Mouse (Mus musculus) erythroblast, adult 5-6 weeks (primary cell): Measurements from ENCODE around the gene Olfr1138. TPM values are rescaled to one million over a fixed set of nuclear protein-coding genes. Genes with fewer than 3 reads are reported as not detected.

Experiments
- ATAC-seq: replicated peaks from 2 replicates; pipeline ENCODE4 v1.8.0; 2016; ENCODE audit warnings: moderate number of reproducible peaks, mild to moderate bottlenecking, moderate TSS enrichment, inconsistent platforms; ENCODE audit not compliant: poor library complexity, low FRiP score, severe bottlenecking
- total RNA-seq, 2 experiments: library from RNA; stranded (forward) in 1 of 2; stranded (reverse) in 1 of 2; fragments of 150-400 nt in 1 of 2; fragments of 200-764, 138-1000 nt in 1 of 2; gene quantifications; 2 replicates each; pipeline versions ENCODE4 v1.2.3 to v1.2.4; 2015 to 2017; ENCODE audit warnings: low replicate concordance in 2 of 2

The Olfr1138 gene
- not detected in 2 replicates for total RNA-seq (2015; ENCODE audit: low replicate concordance)
- total RNA-seq (2017; ENCODE audit: low replicate concordance) = not detected in 2 replicates

DNA sequence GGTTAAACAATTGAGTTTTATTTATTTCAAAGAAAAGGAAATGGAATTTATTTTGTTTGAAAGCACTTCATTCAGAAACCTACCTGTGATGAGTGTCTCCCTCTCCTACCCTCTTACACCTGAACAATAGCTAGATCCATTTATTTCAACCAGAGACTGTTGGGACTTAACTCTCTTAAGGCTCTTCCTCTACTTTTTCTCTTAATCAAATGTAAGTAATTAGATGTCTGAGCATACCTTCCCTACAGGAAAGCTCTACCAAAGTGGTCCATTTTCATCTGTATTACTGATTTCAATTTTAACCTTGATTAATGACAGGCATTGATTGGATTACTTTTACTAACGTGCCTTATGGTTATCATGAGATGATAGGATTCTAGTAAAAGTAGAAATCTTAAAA lies at the start of gene Olfr1138:
TSS of gene Olfr1138 (minus strand) at position 101 of the 400 bp plus-strand sequence.
- ATAC-seq = no peak

DNA sequence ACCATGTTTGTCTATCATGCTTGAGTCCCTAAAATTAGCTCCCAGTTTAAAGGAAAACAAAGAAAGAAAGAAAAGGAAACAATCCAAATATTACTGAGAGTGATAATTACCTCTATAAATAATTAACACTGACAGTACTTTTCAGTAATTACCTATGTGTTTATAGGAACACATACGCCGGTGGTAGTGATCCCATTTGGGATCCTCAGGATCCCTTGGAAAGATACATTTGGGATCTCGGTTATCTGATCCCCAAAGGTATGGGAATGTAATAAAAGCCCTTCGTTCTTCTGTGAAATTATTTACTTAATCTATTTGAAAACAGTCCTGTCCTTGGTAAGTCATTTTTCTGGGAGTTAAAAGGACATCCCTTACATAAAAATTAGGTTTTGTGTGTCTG lies 39.4 kb upstream of the Olfr1138 start, which contains the start of gene Olfr152:
TSS of gene Olfr152 (plus strand) at position 301 of the 400 bp plus-strand sequence.
- ATAC-seq = no peak

DNA sequence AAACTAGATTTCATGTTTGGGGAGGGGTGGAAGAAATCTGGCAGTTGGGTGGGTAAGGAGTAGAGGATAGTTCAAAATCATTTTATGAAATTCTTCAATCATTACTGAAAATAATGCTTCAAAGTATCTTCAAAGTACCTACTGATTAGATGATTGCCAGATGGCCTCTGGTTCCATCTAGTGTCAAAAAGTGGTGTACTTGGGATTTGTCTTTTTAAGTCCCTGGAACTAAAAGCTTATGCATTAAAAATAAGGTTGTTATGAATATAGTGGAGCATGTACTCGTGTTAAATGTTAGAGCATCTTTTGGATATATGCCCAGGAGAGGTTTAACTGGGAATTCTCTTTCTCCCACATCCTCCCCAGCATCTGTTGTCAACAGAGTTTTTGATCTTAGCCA lies 36.4 kb upstream of the Olfr1138 start:
- ATAC-seq = no peak

DNA sequence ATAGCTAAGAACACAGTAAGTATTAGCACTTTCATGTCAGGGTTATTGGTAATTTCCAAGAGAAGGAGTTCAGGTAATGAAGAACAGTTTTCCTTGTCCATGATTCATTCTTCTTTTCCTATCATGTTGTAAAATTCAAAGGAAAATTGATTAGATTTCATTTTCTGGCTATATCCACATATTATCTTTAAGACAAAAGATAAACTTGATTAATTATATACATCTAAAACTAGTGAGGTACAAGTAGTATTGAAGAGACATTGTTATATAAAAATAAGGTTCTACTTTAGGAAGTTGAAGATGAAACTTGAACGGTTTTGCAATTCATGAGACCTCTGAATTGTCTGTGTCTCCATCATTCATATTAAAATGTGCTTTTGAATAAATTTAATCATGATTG lies 14.1 kb upstream of the Olfr1138 start, which contains the start of gene Olfr1141:
TSS of gene Olfr1141 (minus strand) at position 101 of the 400 bp plus-strand sequence.
- no peak for ATAC-seq

DNA sequence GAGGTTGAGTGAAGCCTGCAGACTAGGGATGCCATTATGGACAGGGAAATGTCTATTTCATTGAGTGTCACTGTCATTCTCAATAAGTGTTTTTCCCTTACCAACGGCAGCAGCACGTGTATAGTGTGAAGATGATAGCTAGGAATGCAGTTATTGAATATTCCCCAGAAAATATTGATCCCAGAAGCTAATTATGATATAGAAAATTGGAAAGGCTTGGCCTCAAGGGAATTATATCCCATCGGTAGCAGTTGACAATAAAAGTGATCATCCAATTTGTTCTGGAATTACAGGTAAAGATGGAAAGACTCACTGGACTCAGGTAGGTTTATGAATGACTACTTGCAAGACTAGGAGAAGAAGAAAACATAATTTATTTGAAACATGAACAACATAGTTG lies 3.7 kb upstream of the Olfr1138 start, which contains the start of gene Olfr1140:
TSS of gene Olfr1140 (plus strand) at position 301 of the 400 bp plus-strand sequence.
- no peak for ATAC-seq

DNA sequence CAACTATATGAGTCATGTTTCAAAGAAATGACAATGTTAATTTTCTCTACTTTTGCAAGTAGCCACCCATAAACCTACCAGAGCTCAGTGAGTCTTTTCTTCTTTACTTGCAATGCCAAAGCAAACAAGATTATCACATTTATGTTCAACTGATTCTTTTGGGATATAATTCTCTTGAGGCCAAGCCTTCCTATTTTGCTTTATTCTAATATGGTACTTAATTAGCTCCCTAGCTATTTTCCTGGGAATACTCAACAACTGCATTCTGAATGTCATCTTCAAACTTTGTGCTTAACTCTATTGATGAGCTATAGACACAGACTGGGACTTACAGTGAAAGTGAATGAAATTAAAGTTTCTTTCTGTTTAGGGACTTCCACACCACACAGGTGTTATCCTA lies 26.7 kb downstream of the Olfr1138 start, which contains the start of gene Olfr1137:
TSS of gene Olfr1137 (minus strand) at position 101 of the 400 bp plus-strand sequence.
- no peak for ATAC-seq

DNA sequence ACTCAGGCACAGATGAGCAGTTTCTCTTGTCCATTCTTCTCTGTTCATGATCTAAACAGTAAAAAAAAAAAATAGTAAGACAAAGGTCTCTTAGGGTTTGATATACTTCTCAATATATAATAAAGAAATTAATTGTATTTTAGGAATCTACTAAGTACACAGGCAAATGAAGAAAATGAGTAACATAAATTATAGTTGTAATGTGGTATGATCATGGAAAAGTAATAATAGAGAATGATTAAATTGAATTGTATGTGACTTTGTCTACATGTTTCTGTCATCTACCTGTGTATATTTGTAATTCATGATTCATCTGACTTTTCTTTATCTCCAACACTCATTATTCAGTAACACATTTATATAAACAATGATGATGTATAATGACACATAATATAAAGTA lies 45.9 kb downstream of the Olfr1138 start, which contains the start of gene Olfr1136:
TSS of gene Olfr1136 (minus strand) at position 101 of the 400 bp plus-strand sequence.
- ATAC-seq = no peak

Other genes with a start within 250 kb of the Olfr1138 start
- not detected in 2 replicates for gene Pramel7, start 242.9 kb downstream of the Olfr1138 start, total RNA-seq (2015; ENCODE audit: low replicate concordance)
- not detected in 2 replicates for gene Pramel7, start 242.9 kb downstream of the Olfr1138 start, total RNA-seq (2017; ENCODE audit: low replicate concordance)
- not detected in 2 replicates for gene Pramel6, start 233.4 kb downstream of the Olfr1138 start, total RNA-seq (2015; ENCODE audit: low replicate concordance)
- not detected in 2 replicates for gene Pramel6, start 233.4 kb downstream of the Olfr1138 start, total RNA-seq (2017; ENCODE audit: low replicate concordance)
- gene Olfr153, start 208.2 kb downstream of the Olfr1138 start, total RNA-seq (2015; ENCODE audit: low replicate concordance) = 1.5 TPM in 1 of 2 replicates, not detected in the other
- not detected in 2 replicates for gene Olfr153, start 208.2 kb downstream of the Olfr1138 start, total RNA-seq (2017; ENCODE audit: low replicate concordance)
- gene Olfr1128, start 194.4 kb downstream of the Olfr1138 start, total RNA-seq (2015; ENCODE audit: low replicate concordance) = not detected in 2 replicates
- gene Olfr1128, start 194.4 kb downstream of the Olfr1138 start, total RNA-seq (2017; ENCODE audit: low replicate concordance) = not detected in 2 replicates
- gene Olfr1129, start 166.1 kb downstream of the Olfr1138 start, total RNA-seq (2015; ENCODE audit: low replicate concordance) = not detected in 2 replicates
- not detected in 2 replicates for gene Olfr1129, start 166.1 kb downstream of the Olfr1138 start, total RNA-seq (2017; ENCODE audit: low replicate concordance)
- not detected in 2 replicates for gene Olfr1130, start 133.8 kb downstream of the Olfr1138 start, total RNA-seq (2015; ENCODE audit: low replicate concordance)
- gene Olfr1130, start 133.8 kb downstream of the Olfr1138 start, total RNA-seq (2017; ENCODE audit: low replicate concordance) = not detected in 2 replicates
- gene Olfr1131, start 112.9 kb downstream of the Olfr1138 start, total RNA-seq (2015; ENCODE audit: low replicate concordance) = not detected in 2 replicates
- not detected in 2 replicates for gene Olfr1131, start 112.9 kb downstream of the Olfr1138 start, total RNA-seq (2017; ENCODE audit: low replicate concordance)
- not detected in 2 replicates for gene Olfr1132, start 102.4 kb downstream of the Olfr1138 start, total RNA-seq (2015; ENCODE audit: low replicate concordance)
- gene Olfr1132, start 102.4 kb downstream of the Olfr1138 start, total RNA-seq (2017; ENCODE audit: low replicate concordance) = 0.85 TPM in 1 of 2 replicates, not detected in the other
- gene Olfr1133, start 92.6 kb downstream of the Olfr1138 start, total RNA-seq (2015; ENCODE audit: low replicate concordance) = not detected in 2 replicates
- not detected in 2 replicates for gene Olfr1133, start 92.6 kb downstream of the Olfr1138 start, total RNA-seq (2017; ENCODE audit: low replicate concordance)
- gene Olfr1134, start 81.5 kb downstream of the Olfr1138 start, total RNA-seq (2015; ENCODE audit: low replicate concordance) = not detected in 2 replicates
- not detected in 2 replicates for gene Olfr1134, start 81.5 kb downstream of the Olfr1138 start, total RNA-seq (2017; ENCODE audit: low replicate concordance)
- gene Olfr1135, start 66.3 kb downstream of the Olfr1138 start, total RNA-seq (2015; ENCODE audit: low replicate concordance) = not detected in 2 replicates
- gene Olfr1135, start 66.3 kb downstream of the Olfr1138 start, total RNA-seq (2017; ENCODE audit: low replicate concordance) = not detected in 2 replicates
- gene Olfr1136, start 46.0 kb downstream of the Olfr1138 start, total RNA-seq (2015; ENCODE audit: low replicate concordance) = not detected in 2 replicates
- not detected in 2 replicates for gene Olfr1136, start 46.0 kb downstream of the Olfr1138 start, total RNA-seq (2017; ENCODE audit: low replicate concordance)
- not detected in 2 replicates for gene Olfr1137, start 26.8 kb downstream of the Olfr1138 start, total RNA-seq (2015; ENCODE audit: low replicate concordance)
- 0.98 TPM in 1 of 2 replicates, not detected in the other for gene Olfr1137, start 26.8 kb downstream of the Olfr1138 start, total RNA-seq (2017; ENCODE audit: low replicate concordance)
- gene Olfr1140, start 3.8 kb upstream of the Olfr1138 start, total RNA-seq (2015; ENCODE audit: low replicate concordance) = not detected in 2 replicates
- gene Olfr1140, start 3.8 kb upstream of the Olfr1138 start, total RNA-seq (2017; ENCODE audit: low replicate concordance) = not detected in 2 replicates
- gene Olfr1141, start 14.0 kb upstream of the Olfr1138 start, total RNA-seq (2015; ENCODE audit: low replicate concordance) = not detected in 2 replicates
- not detected in 2 replicates for gene Olfr1141, start 14.0 kb upstream of the Olfr1138 start, total RNA-seq (2017; ENCODE audit: low replicate concordance)
- not detected in 2 replicates for gene Olfr152, start 39.5 kb upstream of the Olfr1138 start, total RNA-seq (2015; ENCODE audit: low replicate concordance)
- gene Olfr152, start 39.5 kb upstream of the Olfr1138 start, total RNA-seq (2017; ENCODE audit: low replicate concordance) = 2.4 TPM in 1 of 2 replicates, not detected in the other
- not detected in 2 replicates for gene Olfr1143, start 60.6 kb upstream of the Olfr1138 start, total RNA-seq (2015; ENCODE audit: low replicate concordance)
- gene Olfr1143, start 60.6 kb upstream of the Olfr1138 start, total RNA-seq (2017; ENCODE audit: low replicate concordance) = not detected in 2 replicates
- gene Olfr1145, start 69.8 kb upstream of the Olfr1138 start, total RNA-seq (2015; ENCODE audit: low replicate concordance) = not detected in 2 replicates
- not detected in 2 replicates for gene Olfr1145, start 69.8 kb upstream of the Olfr1138 start, total RNA-seq (2017; ENCODE audit: low replicate concordance)
- gene Olfr1148, start 90.6 kb upstream of the Olfr1138 start, total RNA-seq (2015; ENCODE audit: low replicate concordance) = not detected in 2 replicates
- not detected in 2 replicates for gene Olfr1148, start 90.6 kb upstream of the Olfr1138 start, total RNA-seq (2017; ENCODE audit: low replicate concordance)
- not detected in 2 replicates for gene Olfr1150-ps1, start 104.0 kb upstream of the Olfr1138 start, total RNA-seq (2015; ENCODE audit: low replicate concordance)
- gene Olfr1150-ps1, start 104.0 kb upstream of the Olfr1138 start, total RNA-seq (2017; ENCODE audit: low replicate concordance) = 0.09 TPM in 1 of 2 replicates, not detected in the other
- not detected in 2 replicates for gene Olfr1151, start 115.9 kb upstream of the Olfr1138 start, total RNA-seq (2015; ENCODE audit: low replicate concordance)
- gene Olfr1151, start 115.9 kb upstream of the Olfr1138 start, total RNA-seq (2017; ENCODE audit: low replicate concordance) = 0.56 TPM in 1 of 2 replicates, not detected in the other
- not detected in 2 replicates for gene Olfr1152, start 126.5 kb upstream of the Olfr1138 start, total RNA-seq (2015; ENCODE audit: low replicate concordance)
- gene Olfr1152, start 126.5 kb upstream of the Olfr1138 start, total RNA-seq (2017; ENCODE audit: low replicate concordance) = not detected in 2 replicates
- not detected in 2 replicates for gene Olfr1153, start 155.0 kb upstream of the Olfr1138 start, total RNA-seq (2015; ENCODE audit: low replicate concordance)
- gene Olfr1153, start 155.0 kb upstream of the Olfr1138 start, total RNA-seq (2017; ENCODE audit: low replicate concordance) = not detected in 2 replicates
- not detected in 2 replicates for gene Olfr1154, start 165.2 kb upstream of the Olfr1138 start, total RNA-seq (2015; ENCODE audit: low replicate concordance)
- not detected in 2 replicates for gene Olfr1154, start 165.2 kb upstream of the Olfr1138 start, total RNA-seq (2017; ENCODE audit: low replicate concordance)
- not detected in 2 replicates for gene Olfr1155, start 205.2 kb upstream of the Olfr1138 start, total RNA-seq (2015; ENCODE audit: low replicate concordance)
- not detected in 2 replicates for gene Olfr1155, start 205.2 kb upstream of the Olfr1138 start, total RNA-seq (2017; ENCODE audit: low replicate concordance)
- gene Olfr1156, start 213.1 kb upstream of the Olfr1138 start, total RNA-seq (2015; ENCODE audit: low replicate concordance) = not detected in 2 replicates
- gene Olfr1156, start 213.1 kb upstream of the Olfr1138 start, total RNA-seq (2017; ENCODE audit: low replicate concordance) = not detected in 2 replicates
- not detected in 2 replicates for gene Olfr1157, start 228.3 kb upstream of the Olfr1138 start, total RNA-seq (2015; ENCODE audit: low replicate concordance)
- gene Olfr1157, start 228.3 kb upstream of the Olfr1138 start, total RNA-seq (2017; ENCODE audit: low replicate concordance) = not detected in 2 replicates
- gene Olfr74, start 234.7 kb upstream of the Olfr1138 start, total RNA-seq (2015; ENCODE audit: low replicate concordance) = not detected in 2 replicates
- not detected in 2 replicates for gene Olfr74, start 234.7 kb upstream of the Olfr1138 start, total RNA-seq (2017; ENCODE audit: low replicate concordance)